Mouse (Mus musculus) olfactory bulb, adult 2 months (tissue): ENCODE data around the gene Sh3pxd2a.

Experiments used
- CTCF ChIP-seq: fragments of 200-500 bp; IDR thresholded peaks from 2 replicates; pipeline ENCODE4 v1.5.1; 2012; ENCODE audit warnings: low read depth, mild to moderate bottlenecking, low read length, moderate library complexity; ENCODE audit not compliant: insufficient read depth
- POLR2A ChIP-seq: fragments of 200-500 bp; IDR thresholded peaks from 2 replicates; pipeline ENCODE4 v1.6.1; 2012; ENCODE audit warnings: mild to moderate bottlenecking, low read depth, low read length, moderate library complexity; ENCODE audit not compliant: insufficient read depth

DNA sequence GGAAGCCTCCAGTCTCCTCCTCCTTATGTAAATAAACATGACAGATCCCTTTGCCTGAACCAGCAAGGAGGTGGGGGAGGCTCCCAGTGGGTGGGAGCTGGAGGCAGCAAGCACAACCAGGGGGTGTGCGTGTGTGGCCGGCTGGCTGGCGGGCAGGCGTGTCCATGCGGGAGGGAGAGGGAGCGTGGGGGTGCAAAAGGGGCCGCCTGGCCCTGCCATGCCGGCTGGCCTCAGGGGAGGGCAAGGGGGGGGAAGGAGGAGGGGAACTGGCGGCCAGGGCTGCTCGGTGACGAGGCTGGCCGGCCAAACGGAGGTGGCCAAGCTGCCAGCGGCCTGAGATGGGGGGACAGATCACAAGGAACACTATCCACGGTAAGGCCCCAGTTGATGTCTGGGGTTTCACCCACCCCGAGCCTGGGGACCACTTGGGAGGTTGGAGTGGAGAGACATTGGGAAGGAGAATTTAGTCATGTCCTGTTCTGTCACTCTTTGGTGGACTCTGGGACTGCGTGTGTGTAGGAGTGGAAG, 235.4 kb downstream of the Sh3pxd2a start:
- no peak for TF ChIP-seq CTCF
- no peak for TF ChIP-seq POLR2A
